Comparison of ENCODE assay signal across 8 mouse cellular contexts in genomic region chr17:24632167-24632812, GRCm38 (mm10). TPM values are rescaled to one million over a fixed set of nuclear protein-coding genes. Genes with fewer than 3 reads are reported as not detected.
DNase-seq lines count a peak whose midpoint lies in the region; ATAC-seq and TF ChIP-seq lines count a peak whose summit lies in the region.

TSS of gene Tsc2 (minus strand) at chr17:24632630.
TSS of gene Nthl1 (plus strand) at chr17:24632680.

- no peaks in the 10 kb centered on the region for H3K27me3 ChIP-seq in CH12.LX (replicated peaks)
- no peaks in the 10 kb centered on the region for H3K27me3 ChIP-seq in forebrain, embryonic 10.5 days (ENCODE audit: poor library complexity, severe bottlenecking)
- peaks cover 3% of the 10 kb centered on the region; the same call in 1 of the 2 replicates for H3K27me3 ChIP-seq in heart, embryonic 14.5 days (ENCODE audit: control insufficient read depth, insufficient read depth, low read length)
- no peaks in the 10 kb centered on the region for H3K27me3 ChIP-seq in liver, embryonic 12.5 days (replicated peaks)
- no peaks in the 10 kb centered on the region for H3K27me3 ChIP-seq in stomach, embryonic 14.5 days (ENCODE audit: control insufficient read depth, insufficient read depth, low read length)

- DNase-seq in CH12.LX (ENCODE audit: extremely low read depth), result peak; percentile 81
- peak; percentile 88 for DNase-seq in c-Kit-positive CD71-negative TER-119-negative erythroid progenitor cells, embryonic 14.5 days (ENCODE audit: low read depth)
- DNase-seq in forebrain, embryonic 10.5 days (ENCODE audit: extremely low spot score, low spot score), result peak; percentile 91
- peak; percentile 91 for DNase-seq in kidney, postnatal 10 days
- peak; percentile 48 to 68 for DNase-seq in natural killer cell, adult 2 months (ENCODE audit: low spot score in 2 of 2)

- no peak for TF ChIP-seq EP300 in CH12.LX (IDR thresholded peaks at IDR 0.05; ENCODE audit: low read length)

- in situ Hi-C loops in CH12.LX (cut with MboI; ENCODE audit: low pct_ligation_motif_present, low pct_unique_long_range_greater_than_20kb, low sequenced_read_pairs), result no loop called here

- TF ChIP-seq RAD21 in CH12.LX (IDR thresholded peaks at IDR 0.05; ENCODE audit: low read depth, low read length), result no peak

- dilution Hi-C loops in CH12.LX (cut with MboI; ENCODE audit: extremely low pct_ligation_motif_present, extremely low pct_unique_long_range_greater_than_20kb, low sequenced_read_pairs), result no loop called here

- peak within 1 kb of the TSS; percentile 83 for H3K4me2 ChIP-seq in CH12.LX (ENCODE audit: insufficient read depth, low read depth, poor library complexity, severe bottlenecking)
- H3K4me2 ChIP-seq in heart, embryonic 14.5 days (ENCODE audit: low read length), result peak within 1 kb of the TSS; percentile 92
- H3K4me2 ChIP-seq in liver, embryonic 12.5 days, result peak within 1 kb of the TSS; percentile 87
- peak within 1 kb of the TSS; percentile 73 for H3K4me2 ChIP-seq in stomach, embryonic 14.5 days (replicated peaks; ENCODE audit: low read depth, low read length)

- peak within 1 kb of the TSS; percentile 61 to 83 (median 80) for H3K4me3 ChIP-seq in CH12.LX (replicated peaks in 1 of 3; ENCODE audit: low read depth in 2 of 3, low read length in 2 of 3, poor library complexity in 1 of 3)
- peak within 1 kb of the TSS; percentile 69 for H3K4me3 ChIP-seq in forebrain, embryonic 10.5 days
- H3K4me3 ChIP-seq in heart, embryonic 14.5 days (ENCODE audit: control insufficient read depth in 1 of 2, insufficient read depth in 1 of 2, low read depth in 1 of 2, low read length in 2 of 2), result peak within 1 kb of the TSS; percentile 76 to 81
- peak within 1 kb of the TSS; percentile 78 for H3K4me3 ChIP-seq in liver, embryonic 12.5 days
- peak within 1 kb of the TSS; percentile 67 for H3K4me3 ChIP-seq in stomach, embryonic 14.5 days (ENCODE audit: low read depth, low read length)

- H3K9ac ChIP-seq in CH12.LX (ENCODE audit: insufficient read depth, low read depth), result peak within 1 kb of the TSS; percentile 79
- H3K9ac ChIP-seq in heart, embryonic 14.5 days (ENCODE audit: low read length), result peak within 1 kb of the TSS; percentile 90
- H3K9ac ChIP-seq in liver, embryonic 12.5 days, result peak within 1 kb of the TSS; percentile 79
- peak within 1 kb of the TSS; percentile 67 for H3K9ac ChIP-seq in stomach, embryonic 14.5 days (replicated peaks; ENCODE audit: low read depth, low read length)

- no peaks in the 10 kb centered on the region for H3K9me3 ChIP-seq in CH12.LX (replicated peaks; ENCODE audit: low read length)
- H3K9me3 ChIP-seq in forebrain, embryonic 10.5 days, result no peaks in the 10 kb centered on the region
- no peaks in the 10 kb centered on the region for H3K9me3 ChIP-seq in heart, embryonic 14.5 days (ENCODE audit: control insufficient read depth, low read length)
- no peaks in the 10 kb centered on the region for H3K9me3 ChIP-seq in liver, embryonic 12.5 days (replicated peaks)
- H3K9me3 ChIP-seq in stomach, embryonic 14.5 days (ENCODE audit: control insufficient read depth, low read depth, low read length), result no peaks in the 10 kb centered on the region

- H3K4me1 ChIP-seq in CH12.LX (ENCODE audit: control insufficient read depth in 1 of 2, insufficient read depth in 2 of 2), result peaks cover 6 to 53% of the 10 kb centered on the region in 2 experiments; a peak in 3 of 4 replicates
- H3K4me1 ChIP-seq in forebrain, embryonic 10.5 days, result peaks cover 28% of the 10 kb centered on the region
- H3K4me1 ChIP-seq in heart, embryonic 14.5 days (ENCODE audit: control insufficient read depth in 2 of 2, insufficient read depth in 2 of 2, low read length in 2 of 2), result peaks cover 16 to 21% of the 10 kb centered on the region in 2 experiments
- H3K4me1 ChIP-seq in liver, embryonic 12.5 days, result peaks cover 40% of the 10 kb centered on the region
- peaks cover 9% of the 10 kb centered on the region; the same call in 1 of the 2 replicates for H3K4me1 ChIP-seq in stomach, embryonic 14.5 days (ENCODE audit: control insufficient read depth, insufficient read depth, low read length)

- H3K79me2 ChIP-seq in CH12.LX (replicated peaks; ENCODE audit: control insufficient read depth, extremely low read depth, insufficient read depth, poor library complexity, severe bottlenecking), result no peaks in the 10 kb centered on the region

- 2% methylated on average over 51 of the region's 51 CpGs for WGBS in forebrain, embryonic 10.5 days
- WGBS in heart, embryonic 14.5 days, result 1% methylated on average over 51 of the region's 51 CpGs
- WGBS in liver, embryonic 12.5 days (ENCODE audit: insufficient replicate concordance), result 1% methylated on average over 51 of the region's 51 CpGs
- 1% methylated on average over 51 of the region's 51 CpGs for WGBS in stomach, embryonic 14.5 days

- TF ChIP-seq POLR2A in CH12.LX (IDR thresholded peaks at IDR 0.05; ENCODE audit: low read depth, low read length), result peak; percentile 88

- peaks cover 20 to 66% of the 10 kb centered on the region in 2 experiments for H3K36me3 ChIP-seq in CH12.LX (replicated peaks in 1 of 2; ENCODE audit: control insufficient read depth in 1 of 2, insufficient read depth in 1 of 2, low read length in 1 of 2)
- H3K36me3 ChIP-seq in forebrain, embryonic 10.5 days (replicated peaks), result peaks cover 51% of the 10 kb centered on the region
- peaks cover 35% of the 10 kb centered on the region for H3K36me3 ChIP-seq in heart, embryonic 14.5 days (ENCODE audit: control insufficient read depth, insufficient read depth, low read length)
- H3K36me3 ChIP-seq in liver, embryonic 12.5 days, result peaks cover 35% of the 10 kb centered on the region
- H3K36me3 ChIP-seq in stomach, embryonic 14.5 days (ENCODE audit: control insufficient read depth, insufficient read depth, low read length), result peaks cover 19% of the 10 kb centered on the region

- ATAC-seq in heart, embryonic 14.5 days (ENCODE audit: insufficient number of reproducible peaks, insufficient read depth, low FRiP score, low read depth), result peak; percentile 60
- ATAC-seq in liver, embryonic 12.5 days, result peak; percentile 78
- ATAC-seq in stomach, embryonic 14.5 days (ENCODE audit: insufficient number of reproducible peaks, insufficient read depth, low FRiP score, low read depth), result peak; percentile 80; the same call in 1 of the 2 replicates

- TF ChIP-seq CTCF in CH12.LX (conservative IDR thresholded peaks at IDR 0.05 in 1 of 2, IDR thresholded peaks at IDR 0.05 in 1 of 2; ENCODE audit: low read depth in 2 of 2, low read length in 2 of 2), result no peak

- no peak within 1 kb of the TSS for H3K27ac ChIP-seq in CH12.LX (ENCODE audit: insufficient read depth, low read depth)
- H3K27ac ChIP-seq in forebrain, embryonic 10.5 days, result peak within 1 kb of the TSS; percentile 87
- H3K27ac ChIP-seq in heart, embryonic 14.5 days (replicated peaks in 1 of 2; ENCODE audit: control insufficient read depth in 1 of 2, insufficient read depth in 1 of 2, low read depth in 2 of 2, low read length in 2 of 2), result peak within 1 kb of the TSS; percentile 84 to 89
- H3K27ac ChIP-seq in liver, embryonic 12.5 days, result peak within 1 kb of the TSS; percentile 76
- peak within 1 kb of the TSS; percentile 92 for H3K27ac ChIP-seq in stomach, embryonic 14.5 days (ENCODE audit: low read length)

TF ChIP-seq in CH12.LX, 34 proteins besides CTCF, POLR2A, EP300 and RAD21 (continues in another document):
- TF ChIP-seq SIN3A (IDR thresholded peaks at IDR 0.05; ENCODE audit: low read length) (peak; percentile 99), HCFC1 (IDR thresholded peaks at IDR 0.05; ENCODE audit: low read depth, low read length) (peak; percentile 98), USF2 (conservative IDR thresholded peaks at IDR 0.05; ENCODE audit: low read depth, low read length) (no peak), RCOR1 (conservative IDR thresholded peaks at IDR 0.05; ENCODE audit: low read depth, low read length) (no peak), SMC3 (IDR thresholded peaks at IDR 0.05; ENCODE audit: low read depth, low read length) (no peak), TBP (conservative IDR thresholded peaks at IDR 0.05; ENCODE audit: low read depth, low read length) (no peak), POLR2AphosphoS2 (IDR thresholded peaks at IDR 0.05; ENCODE audit: low read depth, low read length) (peak; percentile 30; the same call in 1 of the 2 replicates), MAFK (IDR thresholded peaks at IDR 0.05; ENCODE audit: insufficient replicate concordance, low read length) (0 out of 2 replicates have a peak, but pooled peaks have one; percentile 11), ZC3H11A (IDR thresholded peaks at IDR 0.05; ENCODE audit: low read depth, low read length) (no peak), KAT2A (IDR thresholded peaks at IDR 0.05; ENCODE audit: insufficient replicate concordance, low read length) (peak; percentile 90; the same call in 1 of the 2 replicates), MAX (IDR thresholded peaks at IDR 0.05; ENCODE audit: low read length) (no peak), ZMIZ1 (IDR thresholded peaks at IDR 0.05; ENCODE audit: low read depth, low read length) (no peak; the same call in 1 of the 2 replicates), JUND (conservative IDR thresholded peaks at IDR 0.05; ENCODE audit: low read depth, low read length) (no peak), MYC (IDR thresholded peaks at IDR 0.05; ENCODE audit: low read depth, low read length) (0 out of 2 replicates have a peak, but pooled peaks have one; percentile 32), IRF4 (IDR thresholded peaks at IDR 0.05; ENCODE audit: low read depth, low read length) (0 out of 2 replicates have a peak, but pooled peaks have one; percentile 33), TCF12 (IDR thresholded peaks at IDR 0.05; ENCODE audit: low read depth, low read length) (peak; percentile 75)

RNA-seq across cellular contexts. Expression of gene Tsc2, which starts in this region (rescaled TPM):
- 35.2 and 35.4 TPM in 2 replicates for total RNA-seq in CH12.LX (2012; rRNA removed)
- 7.8 and 9.1 TPM in 2 replicates for total RNA-seq in CH12.LX (2014; rRNA removed)
- 54.4 and 69.8 TPM in 2 replicates for polyA plus RNA-seq in CH12.LX (2012; ENCODE audit: insufficient read length, low read depth)
- polyA plus RNA-seq in forebrain, embryonic 10.5 days (2016; fragmentation: Nextera tagmentation; extraction: Ambion mirVana), result 75.3 and 75.4 TPM in 2 replicates
- polyA plus RNA-seq in heart, embryonic 14.5 days (2014; fragmentation: Nextera tagmentation; extraction: Ambion mirVana), result 49.1 and 51.1 TPM in 2 replicates
- polyA plus RNA-seq in liver, embryonic 12.5 days (2016; fragmentation: Nextera tagmentation; extraction: Ambion mirVana), result 30.8 and 35.0 TPM in 2 replicates
- 57.1 and 57.7 TPM in 2 replicates for polyA plus RNA-seq in stomach, embryonic 14.5 days (2014; fragmentation: Nextera tagmentation; extraction: Ambion mirVana)

RNA-seq across cellular contexts. Expression of gene Nthl1, which starts in this region (rescaled TPM):
- 21.9 and 24.0 TPM in 2 replicates for total RNA-seq in CH12.LX (2012; rRNA removed)
- 20.1 TPM in 2 replicates for total RNA-seq in CH12.LX (2014; rRNA removed)
- 20.4 and 25.7 TPM in 2 replicates for polyA plus RNA-seq in CH12.LX (2012; ENCODE audit: insufficient read length, low read depth)
- polyA plus RNA-seq in forebrain, embryonic 10.5 days (2016; fragmentation: Nextera tagmentation; extraction: Ambion mirVana), result 26.9 and 29.5 TPM in 2 replicates
- 7.3 and 7.7 TPM in 2 replicates for polyA plus RNA-seq in heart, embryonic 14.5 days (2014; fragmentation: Nextera tagmentation; extraction: Ambion mirVana)
- polyA plus RNA-seq in liver, embryonic 12.5 days (2016; fragmentation: Nextera tagmentation; extraction: Ambion mirVana), result 11.3 and 12.4 TPM in 2 replicates
- polyA plus RNA-seq in stomach, embryonic 14.5 days (2014; fragmentation: Nextera tagmentation; extraction: Ambion mirVana), result 18.1 and 19.6 TPM in 2 replicates
